Mouse (Mus musculus): Measurements from ENCODE around the gene Arhgef7.

DNA sequence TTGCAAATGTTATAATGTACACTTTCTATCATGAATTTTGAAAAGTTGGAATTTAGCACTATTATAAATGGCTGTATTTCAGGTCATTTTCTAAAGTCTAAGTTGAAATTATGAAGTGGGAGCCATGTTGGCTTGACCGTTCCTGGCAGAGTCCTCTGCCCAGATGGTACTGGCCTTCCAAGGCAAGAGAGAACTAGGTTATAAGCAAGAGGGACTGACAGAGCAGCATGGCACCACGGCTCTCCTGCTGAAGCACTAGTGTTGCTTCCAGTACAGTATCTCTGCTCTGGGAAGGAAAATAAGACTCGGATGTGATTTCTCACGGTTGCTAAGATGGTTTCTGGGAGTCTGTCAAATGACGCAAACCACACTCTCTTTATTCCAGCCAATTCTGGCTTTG lies 34.5 kb downstream of the Arhgef7 start:
- TF ChIP-seq CTCF (IDR thresholded peaks at IDR 0.05; ENCODE audit: low read depth, low read length) (no peak), EP300 (IDR thresholded peaks at IDR 0.05; ENCODE audit: insufficient read depth, low read depth, low read length) (no peak)
